10 mouse cellular contexts compared by ENCODE assay signal in the genomic region with DNA sequence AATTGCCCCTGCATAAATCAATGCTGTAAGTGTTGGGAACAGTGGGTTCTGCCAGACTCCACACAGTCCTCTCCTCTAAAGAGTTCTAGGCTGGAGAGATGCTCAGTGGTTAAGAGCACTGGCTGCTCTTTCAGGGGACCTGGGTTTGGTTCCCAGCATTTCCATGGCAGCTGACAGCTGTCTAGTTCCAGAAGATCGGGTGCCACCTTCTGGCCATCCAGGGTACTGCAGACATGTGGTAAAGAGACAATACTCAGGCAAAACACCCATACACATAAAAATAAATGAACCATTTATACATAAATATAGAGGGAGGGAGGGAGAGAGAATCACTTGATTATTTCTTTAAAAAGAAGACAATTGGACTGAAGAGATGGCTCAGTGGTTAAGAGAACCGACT. TPM values are rescaled to one million over a fixed set of nuclear protein-coding genes. Genes with fewer than 3 reads are reported as not detected.
DNase-seq lines count a peak whose midpoint lies in the region; ATAC-seq and TF ChIP-seq lines count a peak whose summit lies in the region.
"Had no signal": no experiment of that assay in that cellular context is flagged by ENCODE, and none has a peak within 500 bp of the region (broad histone marks: within the 10 kb centered on the region; RNA-seq: fewer than 3 reads in every experiment).

No protein-coding gene starts in this region.

- H3K4me2 ChIP-seq in heart, embryonic 11.5 days: no peak overlapping the region
- H3K4me2 ChIP-seq in intestine, embryonic 16.5 days (ENCODE audit: low read depth, low read length): no peak overlapping the region
- H3K4me2 ChIP-seq: limb, embryonic 13.5 days had no signal

- H3K27me3 ChIP-seq in heart, embryonic 11.5 days (ENCODE audit: control insufficient read depth, insufficient read depth, low read length): peaks cover 4% of the 10 kb centered on the region
- peaks cover 17% of the 10 kb centered on the region for H3K27me3 ChIP-seq in G1E (ENCODE audit: insufficient read depth, low read length)
- H3K27me3 ChIP-seq in intestine, embryonic 16.5 days (replicated peaks; ENCODE audit: control insufficient read depth, insufficient read depth, low read length): peaks cover 4% of the 10 kb centered on the region

- no peak overlapping the region for H3K27ac ChIP-seq in heart, embryonic 11.5 days (ENCODE audit: low read depth, low read length)
- no peak overlapping the region for H3K27ac ChIP-seq in intestine, embryonic 16.5 days (ENCODE audit: low read length)
- H3K27ac ChIP-seq: limb, embryonic 13.5 days had no signal

- no peak overlapping the region for H3K4me3 ChIP-seq in heart, embryonic 11.5 days (ENCODE audit: low read depth, low read length)
- H3K4me3 ChIP-seq in G1E (ENCODE audit: low read depth, low read length): no peak overlapping the region
- H3K4me3 ChIP-seq in intestine, embryonic 16.5 days (ENCODE audit: low read length): no peak overlapping the region
- H3K4me3 ChIP-seq: limb, embryonic 13.5 days had no signal

- DNase-seq in heart, postnatal 10 days: peak; percentile 12 to 54
- peak; percentile 39 for DNase-seq in 416B (ENCODE audit: low read depth)
- DNase-seq in G1E (ENCODE audit: low spot score): no peak
- peak; percentile 50 to 65 for DNase-seq in kidney, postnatal 25 days
- DNase-seq in spleen, postnatal 4 days (ENCODE audit: low spot score in 2 of 2): peak; percentile 66 to 88
- DNase-seq in left cerebral cortex, postnatal 25 days (ENCODE audit: low spot score in 2 of 2): no peak

- peak; percentile 42 for TF ChIP-seq CTCF in G1E (IDR thresholded peaks at IDR 0.05; ENCODE audit: low read depth, low read length)

- H3K9me3 ChIP-seq in heart, embryonic 11.5 days (replicated peaks; ENCODE audit: control insufficient read depth, low read length): no peaks in the 10 kb centered on the region
- peaks cover 5% of the 10 kb centered on the region for H3K9me3 ChIP-seq in G1E (replicated peaks)
- H3K9me3 ChIP-seq in intestine, embryonic 16.5 days (ENCODE audit: control insufficient read depth, low read length): no peaks in the 10 kb centered on the region
- H3K9me3 ChIP-seq: limb, embryonic 13.5 days had no signal

- no peak overlapping the region for H3K9ac ChIP-seq in heart, embryonic 11.5 days (ENCODE audit: low read depth, low read length)
- no peak overlapping the region for H3K9ac ChIP-seq in intestine, embryonic 16.5 days (ENCODE audit: low read depth, low read length)
- H3K9ac ChIP-seq: limb, embryonic 13.5 days had no signal

- intact Hi-C loops in heart, postnatal 10 days (cut with DNase I): loop anchor here (10.0 kb wide), 1 partner anchor 613 kb away; no protein-coding TSS in a partner anchor
- intact Hi-C loops in left cerebral cortex, postnatal 25 days (cut with DNase I): loop anchor here (10.0 kb wide), 1 partner anchor 613 kb away; no protein-coding TSS in a partner anchor

- H3K36me3 ChIP-seq in heart, embryonic 11.5 days (ENCODE audit: control insufficient read depth, insufficient read depth, low read length): no peaks in the 10 kb centered on the region
- no peaks in the 10 kb centered on the region for H3K36me3 ChIP-seq in G1E (replicated peaks)
- H3K36me3 ChIP-seq in intestine, embryonic 16.5 days (ENCODE audit: control insufficient read depth, insufficient read depth, low read length): no peaks in the 10 kb centered on the region
- H3K36me3 ChIP-seq: limb, embryonic 13.5 days had no signal

- WGBS in heart, embryonic 11.5 days (ENCODE audit: insufficient replicate concordance): 76% methylated on average over 2 of the region's 2 CpGs
- WGBS in intestine, embryonic 16.5 days: 79% methylated on average over 2 of the region's 2 CpGs

- ATAC-seq in heart, embryonic 11.5 days (replicated peaks; ENCODE audit: insufficient number of reproducible peaks, low FRiP score, low TSS enrichment): no peak
- no peak for ATAC-seq in G1E (ENCODE audit: extremely low read depth, insufficient number of reproducible peaks, low FRiP score, poor library complexity, severe bottlenecking)
- no peak for ATAC-seq in intestine, embryonic 16.5 days

- peaks cover 2% of the 10 kb centered on the region; the same call in 1 of the 2 replicates for H3K4me1 ChIP-seq in heart, embryonic 11.5 days (ENCODE audit: control insufficient read depth, insufficient read depth, low read length)
- peaks cover 18% of the 10 kb centered on the region for H3K4me1 ChIP-seq in G1E (ENCODE audit: insufficient read depth, low read depth, low read length)
- peaks cover 3% of the 10 kb centered on the region for H3K4me1 ChIP-seq in intestine, embryonic 16.5 days (ENCODE audit: control insufficient read depth, insufficient read depth, low read length)

RNA-seq across cellular contexts. Expression of a gene that starts 5.7 kb away (rescaled TPM):
- not detected for total RNA-seq in heart, postnatal 10 days (2021)
- not detected in 2 replicates for polyA plus RNA-seq in heart, embryonic 11.5 days (2014; fragmentation: Nextera tagmentation; extraction: Ambion mirVana)
- total RNA-seq in G1E (2014; fragmentation: Nextera tagmentation): not detected in 2 replicates
- 0.05 and 0.17 TPM in 2 replicates for total RNA-seq in G1E (2017)
- polyA plus RNA-seq in G1E (2012): not detected in 2 replicates
- total RNA-seq in left cerebral cortex, postnatal 25 days (2021): 10 to 100 TPM in 1 of 2 experiments, 1 to 10 TPM in 1; 9.9 to 10.6 TPM
- polyA plus RNA-seq in intestine, embryonic 16.5 days (2015; fragmentation: Nextera tagmentation; extraction: Ambion mirVana): not detected in 2 replicates
- polyA plus RNA-seq: limb, embryonic 13.5 days; stomach, embryonic 14.5 days had no signal

Comparison
In these comparisons a context has a peak if more than half of its experiments do, and no peak if none do; other contexts are left out.
1. DNase-seq: peak in heart, postnatal 10 days (2 of 2), 416B (single experiment), kidney, postnatal 25 days (2 of 2) and spleen, postnatal 4 days (2 of 2); none in G1E (single experiment) and left cerebral cortex, postnatal 25 days (0 of 2).
2. RNA of a gene that starts 5.7 kb away (total RNA-seq): 9.9 to 10.6 TPM in left cerebral cortex, postnatal 25 days; 0.05 to 0.17 TPM in G1E and not detected in heart, postnatal 10 days; every median in the first group is over 4 times any median in the second.